Mouse (Mus musculus) cerebellum, adult 2 months (tissue): ENCODE data around the gene Tent4b.

ENCODE experiments used
- CTCF ChIP-seq: fragments of 200-500 bp; IDR thresholded peaks from 2 replicates; pipeline ENCODE4 v1.5.1; 2011; ENCODE audit warnings: low read depth, mild to moderate bottlenecking, control low read depth, low read length, moderate library complexity, borderline replicate concordance; ENCODE audit not compliant: insufficient read depth
- POLR2A ChIP-seq: fragments of 200-500 bp; IDR thresholded peaks from 2 replicates; pipeline ENCODE4 v1.6.1; 2011; ENCODE audit warnings: low read length, control low read depth, borderline replicate concordance; ENCODE audit not compliant: insufficient read depth

- TF ChIP-seq CTCF (no peak), POLR2A (no peak)
These were observed 59.0 kb downstream of the Tent4b start for GRCm38 (mm10) chr8:88258024-88258423.
